Mouse (Mus musculus): ENCODE measurements at regions not wholly inside any gene's neighbourhood (a gene's known extent, or its start where the extent isn't known, plus 50 kb on each side); places are given as distances from the start of the nearest gene placed in this dataset.

DNA sequence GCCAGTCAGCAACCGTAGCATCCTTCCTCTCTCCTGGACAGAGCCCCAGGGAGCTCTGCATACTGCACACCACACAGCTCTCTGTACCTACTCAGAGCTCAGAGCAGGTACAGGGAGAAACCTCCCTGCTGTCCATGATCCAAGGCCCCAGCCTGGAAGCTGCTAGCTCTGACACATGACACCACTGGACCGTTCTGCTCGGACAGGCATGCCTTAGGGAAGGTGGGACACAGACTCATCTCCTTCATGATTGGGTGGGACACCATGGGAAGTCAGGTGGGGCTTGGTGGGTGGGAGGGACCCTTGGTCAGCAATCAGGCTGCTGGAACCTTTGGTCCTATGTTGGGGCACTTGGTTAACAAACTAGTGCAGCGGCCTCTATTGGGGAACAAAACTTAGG is 124.7 kb upstream of the Rybp start:
- no peak overlapping the region for H3K27ac ChIP-seq (ENCODE audit: control insufficient read depth, low read depth, low read length)
- no peaks in the 10 kb centered on the region for H3K36me3 ChIP-seq (ENCODE audit: control insufficient read depth in 1 of 2, insufficient read depth in 2 of 2, low read length in 2 of 2)
- H3K27me3 ChIP-seq (ENCODE audit: control insufficient read depth in 1 of 2, insufficient read depth in 2 of 2, low read length in 2 of 2): no peaks in the 10 kb centered on the region; a peak in 1 of 4 replicates
- TF ChIP-seq GABPA (IDR thresholded peaks at IDR 0.05; ENCODE audit: low read depth, low read length): no peak
- TF ChIP-seq USF2 (IDR thresholded peaks at IDR 0.05; ENCODE audit: borderline replicate concordance in 1 of 2, insufficient read depth in 1 of 2, low read depth in 1 of 2, low read length in 2 of 2): no peak
- no peak for TF ChIP-seq POLR2AphosphoS5 (IDR thresholded peaks at IDR 0.05; ENCODE audit: borderline replicate concordance, low read depth, low read length)
- TF ChIP-seq SMC3 (IDR thresholded peaks at IDR 0.05; ENCODE audit: low read depth, low read length): no peak
- TF ChIP-seq USF1 (IDR thresholded peaks at IDR 0.05; ENCODE audit: low read depth, low read length): no peak
- TF ChIP-seq HCFC1 (IDR thresholded peaks at IDR 0.05; ENCODE audit: low read depth, low read length): no peak
- no peak for TF ChIP-seq CTCF (IDR thresholded peaks at IDR 0.05 in 2 of 3, conservative IDR thresholded peaks at IDR 0.05 in 1 of 3; ENCODE audit: control insufficient read depth in 1 of 3, insufficient read depth in 1 of 3, low read depth in 2 of 3, low read length in 3 of 3, poor library complexity in 1 of 3, severe bottlenecking in 1 of 3)
- no peak for TF ChIP-seq POLR2A (IDR thresholded peaks at IDR 0.05; ENCODE audit: control insufficient read depth in 1 of 2, insufficient read depth in 1 of 2, low read depth in 1 of 2, low read length in 2 of 2, poor library complexity in 1 of 2)
- TF ChIP-seq ZNF384 (IDR thresholded peaks at IDR 0.05; ENCODE audit: low read depth, low read length): no peak
- TF ChIP-seq UBTF (IDR thresholded peaks at IDR 0.05; ENCODE audit: borderline replicate concordance, insufficient read depth, low read depth, low read length): no peak
- no peak for TF ChIP-seq RAD21 (IDR thresholded peaks at IDR 0.05; ENCODE audit: low read depth, low read length)
- no peak for TF ChIP-seq MEF2A (IDR thresholded peaks at IDR 0.05; ENCODE audit: extremely low read depth, insufficient replicate concordance, low read depth, low read length, poor library complexity, severe bottlenecking)
- no peak for TF ChIP-seq NELFE (IDR thresholded peaks at IDR 0.05; ENCODE audit: low read depth, low read length)
- no peak for TF ChIP-seq TAL1 (IDR thresholded peaks at IDR 0.05; ENCODE audit: low read length)
- no peak for TF ChIP-seq CHD2 (IDR thresholded peaks at IDR 0.05; ENCODE audit: low read length)
- TF ChIP-seq ELF1 (IDR thresholded peaks at IDR 0.05; ENCODE audit: low read depth, low read length): no peak
- TF ChIP-seq E2F4 (IDR thresholded peaks at IDR 0.05; ENCODE audit: borderline replicate concordance, low read depth, low read length): no peak
- TF ChIP-seq MYB (IDR thresholded peaks at IDR 0.05; ENCODE audit: low read depth, low read length): no peak
- no peaks in the 10 kb centered on the region for H3K9me3 ChIP-seq (replicated peaks; ENCODE audit: insufficient read depth, low read length)
- H3K4me1 ChIP-seq (ENCODE audit: control insufficient read depth in 1 of 2, insufficient read depth in 2 of 2, low read length in 2 of 2): no peaks in the 10 kb centered on the region
- no peak overlapping the region for H3K4me3 ChIP-seq (ENCODE audit: control insufficient read depth in 1 of 2, insufficient read depth in 1 of 2, low read depth in 2 of 2, low read length in 2 of 2)
- H3K9ac ChIP-seq (ENCODE audit: control insufficient read depth, low read depth, low read length, poor library complexity, severe bottlenecking): no peak overlapping the region
- H3K79me2 ChIP-seq (ENCODE audit: control insufficient read depth, insufficient read depth, low read length, poor library complexity): no peaks in the 10 kb centered on the region
- no peak for DNase-seq (ENCODE audit: low read depth, low spot score)

DNA sequence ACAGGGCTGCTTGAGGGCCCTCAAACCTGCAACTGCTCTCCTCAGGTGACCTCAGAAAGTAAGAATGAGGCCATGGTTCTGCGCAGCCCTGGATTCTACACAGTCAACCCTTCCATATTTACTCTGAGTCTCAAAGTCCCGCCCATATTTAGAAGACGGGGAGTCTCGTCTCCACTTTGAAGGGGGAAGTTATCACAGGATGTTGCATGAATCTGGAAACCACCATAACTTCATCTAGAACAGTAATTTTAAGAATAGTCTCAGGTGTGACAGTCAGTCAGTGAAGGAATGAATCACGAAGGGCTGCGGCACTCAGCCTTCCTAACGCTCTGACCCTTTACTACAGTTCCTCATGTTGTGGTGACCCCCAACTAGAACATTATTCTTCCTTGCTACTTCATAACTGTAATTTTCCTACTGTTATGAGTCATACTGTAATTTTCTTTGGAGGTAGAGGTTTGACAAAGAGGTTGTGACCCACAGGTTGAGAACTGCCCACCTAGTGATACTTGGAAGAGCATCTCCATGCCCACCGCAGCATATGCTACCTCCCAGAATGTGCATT is 122.9 kb upstream of the Rybp start:
- no peaks in the 10 kb centered on the region for H3K9me3 ChIP-seq (replicated peaks; ENCODE audit: insufficient read depth, low read length)
- no peak overlapping the region for H3K9ac ChIP-seq (ENCODE audit: control insufficient read depth, low read depth, low read length, poor library complexity, severe bottlenecking)
- H3K4me1 ChIP-seq (ENCODE audit: control insufficient read depth in 1 of 2, insufficient read depth in 2 of 2, low read length in 2 of 2): no peaks in the 10 kb centered on the region
- H3K27me3 ChIP-seq (ENCODE audit: control insufficient read depth in 1 of 2, insufficient read depth in 2 of 2, low read length in 2 of 2): no peaks in the 10 kb centered on the region; a peak in 1 of 4 replicates
- H3K27ac ChIP-seq (ENCODE audit: control insufficient read depth, low read depth, low read length): no peak overlapping the region
- DNase-seq (ENCODE audit: low read depth, low spot score): no peak
- no peak for TF ChIP-seq MEF2A (IDR thresholded peaks at IDR 0.05; ENCODE audit: extremely low read depth, insufficient replicate concordance, low read depth, low read length, poor library complexity, severe bottlenecking)
- TF ChIP-seq POLR2AphosphoS2 (IDR thresholded peaks at IDR 0.05; ENCODE audit: low read length): no peak
- TF ChIP-seq MAX (IDR thresholded peaks at IDR 0.05; ENCODE audit: low read length): no peak
- TF ChIP-seq TCF12 (IDR thresholded peaks at IDR 0.05; ENCODE audit: low read depth, low read length): no peak
- TF ChIP-seq RCOR1 (IDR thresholded peaks at IDR 0.05; ENCODE audit: low read depth, low read length): no peak
- TF ChIP-seq BHLHE40 (IDR thresholded peaks at IDR 0.05; ENCODE audit: borderline replicate concordance, low read depth, low read length): no peak
- no peak for TF ChIP-seq CHD2 (IDR thresholded peaks at IDR 0.05; ENCODE audit: low read length)
- TF ChIP-seq ZNF384 (IDR thresholded peaks at IDR 0.05; ENCODE audit: low read depth, low read length): no peak
- TF ChIP-seq NRF1 (IDR thresholded peaks at IDR 0.05; ENCODE audit: insufficient read depth, low read depth, low read length, poor library complexity, severe bottlenecking): no peak
- no peak for TF ChIP-seq MXI1 (IDR thresholded peaks at IDR 0.05; ENCODE audit: low read depth, low read length)
- no peak for TF ChIP-seq MYB (IDR thresholded peaks at IDR 0.05; ENCODE audit: low read depth, low read length)
- TF ChIP-seq USF2 (IDR thresholded peaks at IDR 0.05; ENCODE audit: borderline replicate concordance in 1 of 2, insufficient read depth in 1 of 2, low read depth in 1 of 2, low read length in 2 of 2): no peak
- no peak for TF ChIP-seq SMC3 (IDR thresholded peaks at IDR 0.05; ENCODE audit: low read depth, low read length)
- no peak for TF ChIP-seq CTCF (IDR thresholded peaks at IDR 0.05 in 2 of 3, conservative IDR thresholded peaks at IDR 0.05 in 1 of 3; ENCODE audit: control insufficient read depth in 1 of 3, insufficient read depth in 1 of 3, low read depth in 2 of 3, low read length in 3 of 3, poor library complexity in 1 of 3, severe bottlenecking in 1 of 3)
- TF ChIP-seq USF1 (IDR thresholded peaks at IDR 0.05; ENCODE audit: low read depth, low read length): no peak
- TF ChIP-seq MAFK (IDR thresholded peaks at IDR 0.05; ENCODE audit: borderline replicate concordance, low read depth, low read length): no peak
- TF ChIP-seq ZMIZ1 (IDR thresholded peaks at IDR 0.05; ENCODE audit: low read depth, low read length): no peak
- H3K4me3 ChIP-seq (ENCODE audit: control insufficient read depth in 1 of 2, insufficient read depth in 1 of 2, low read depth in 2 of 2, low read length in 2 of 2): no peak overlapping the region
- H3K79me2 ChIP-seq (ENCODE audit: control insufficient read depth, insufficient read depth, low read length, poor library complexity): no peaks in the 10 kb centered on the region
- H3K36me3 ChIP-seq (ENCODE audit: control insufficient read depth in 1 of 2, insufficient read depth in 2 of 2, low read length in 2 of 2): no peaks in the 10 kb centered on the region

Data from MEL (cell line).